Mouse (Mus musculus) CH12.LX (cell line): ENCODE measurements around the gene Ezr. TPM values are rescaled to one million over a fixed set of nuclear protein-coding genes. Genes with fewer than 3 reads are reported as not detected.

Source experiments
- DNase-seq: peaks from one replicate; pipeline ENCODE4 v3.0.0-alpha.2; 2013; ENCODE audit errors: extremely low read depth
- H3K27ac ChIP-seq: 2 replicates; pipeline ENCODE4 v1.5.1; 2012; ENCODE audit warnings: low read depth, mild to moderate bottlenecking, control low read depth, moderate library complexity; ENCODE audit not compliant: insufficient read depth
- H3K27me3 ChIP-seq: replicated peaks from 2 replicates; pipeline ENCODE3; 2012; ENCODE audit warnings: inconsistent platforms
- H3K36me3 ChIP-seq, 2 experiments: replicated peaks in 1 of 2; 2 replicates each; pipeline versions ENCODE3 to v1.6.1; 2012; ENCODE audit warnings: inconsistent platforms in 1 of 2, low read length in 1 of 2, mild to moderate bottlenecking in 1 of 2, mixed read lengths in 1 of 2, moderate library complexity in 1 of 2; ENCODE audit not compliant: control insufficient read depth in 1 of 2, insufficient read depth in 1 of 2
- H3K4me1 ChIP-seq, 2 experiments: 2 replicates each; pipeline ENCODE4 v1.6.1; 2012; ENCODE audit warnings: inconsistent platforms in 1 of 2, moderate library complexity in 1 of 2; ENCODE audit not compliant: insufficient read depth in 2 of 2, control insufficient read depth in 1 of 2
- H3K4me2 ChIP-seq: 2 replicates; pipeline ENCODE4 v1.6.1; 2012; ENCODE audit warnings: low read depth, mild to moderate bottlenecking, control low read depth; ENCODE audit not compliant: poor library complexity, insufficient read depth, severe bottlenecking
- H3K4me3 ChIP-seq, 3 experiments: fragments of 150-350 bp in 1 of 3; sonication (generic) in 1 of 3; replicated peaks in 1 of 3; 2 replicates each; pipeline versions ENCODE3 to v1.5.1; 2011 to 2012; ENCODE audit warnings: low read depth in 2 of 3, low read length in 2 of 3, mild to moderate bottlenecking in 2 of 3, moderate library complexity in 2 of 3, control low read depth in 1 of 3, improper control_type of control experiment in 1 of 3, inconsistent platforms in 1 of 3, mixed read lengths in 1 of 3; ENCODE audit not compliant: poor library complexity in 1 of 3
- H3K79me2 ChIP-seq: replicated peaks from 2 replicates; pipeline ENCODE4 v1.6.1; 2012; ENCODE audit warnings: mild to moderate bottlenecking, moderate library complexity; ENCODE audit not compliant: control insufficient read depth, poor library complexity, insufficient read depth, severe bottlenecking; ENCODE audit errors: extremely low read depth
- H3K9ac ChIP-seq: 2 replicates; pipeline ENCODE4 v1.6.1; 2012; ENCODE audit warnings: low read depth, mild to moderate bottlenecking, control low read depth, moderate library complexity; ENCODE audit not compliant: insufficient read depth
- H3K9me3 ChIP-seq: replicated peaks from 2 replicates; pipeline ENCODE3; 2012; ENCODE audit warnings: low read length, inconsistent platforms, mixed read lengths
- BHLHE40 ChIP-seq: IDR thresholded peaks from 2 replicates; pipeline ENCODE4 v1.6.1; 2011; ENCODE audit warnings: mild to moderate bottlenecking, low read depth, low read length, improper control_type of control experiment
- CHD1 ChIP-seq: IDR thresholded peaks from 2 replicates; pipeline ENCODE4 v1.6.1; 2012; ENCODE audit warnings: low read depth, low read length, improper control_type of control experiment, inconsistent platforms
- CHD2 ChIP-seq: IDR thresholded peaks from 2 replicates; pipeline ENCODE4 v1.6.1; 2011; ENCODE audit warnings: low read length, improper control_type of control experiment
- CTCF ChIP-seq, 2 experiments: IDR thresholded peaks in 1 of 2; conservative IDR thresholded peaks in 1 of 2; 2 replicates each; pipeline ENCODE4 v1.5.1; 2011 to 2012; ENCODE audit warnings: low read depth in 2 of 2, low read length in 2 of 2, improper control_type of control experiment in 1 of 2, inconsistent platforms in 1 of 2, mild to moderate bottlenecking in 1 of 2, moderate library complexity in 1 of 2
- ELF1 ChIP-seq: IDR thresholded peaks from 2 replicates; pipeline ENCODE4 v1.6.1; 2014; ENCODE audit warnings: low read depth, mild to moderate bottlenecking, inconsistent platforms, low read length, improper control_type of control experiment
- IRF4 ChIP-seq: IDR thresholded peaks from 2 replicates; pipeline ENCODE4 v1.6.1; 2014; ENCODE audit warnings: low read depth, mild to moderate bottlenecking, inconsistent platforms, low read length, improper control_type of control experiment
- JUN ChIP-seq: IDR thresholded peaks from 2 replicates; pipeline ENCODE4 v1.6.1; 2011; ENCODE audit warnings: low read depth, mild to moderate bottlenecking, low read length, improper control_type of control experiment, moderate library complexity; ENCODE audit not compliant: insufficient read depth
- KAT2A ChIP-seq: IDR thresholded peaks from 2 replicates; pipeline ENCODE4 v1.6.1; 2012; ENCODE audit warnings: low read length, improper control_type of control experiment, inconsistent platforms; ENCODE audit not compliant: insufficient replicate concordance
- MAFK ChIP-seq: IDR thresholded peaks from 2 replicates; pipeline ENCODE4 v1.6.1; 2011; ENCODE audit warnings: low read length, improper control_type of control experiment; ENCODE audit not compliant: insufficient replicate concordance
- MAX ChIP-seq: IDR thresholded peaks from 2 replicates; pipeline ENCODE4 v1.6.1; 2011; ENCODE audit warnings: low read length, improper control_type of control experiment
- MYC ChIP-seq: IDR thresholded peaks from 2 replicates; pipeline ENCODE4 v1.6.1; 2011; ENCODE audit warnings: low read depth, mild to moderate bottlenecking, improper control_type of control experiment, low read length
- PAX5 ChIP-seq: IDR thresholded peaks from 2 replicates; pipeline ENCODE4 v1.6.1; 2012; ENCODE audit warnings: low read length, inconsistent platforms, mixed read lengths
- POLR2AphosphoS2 ChIP-seq: IDR thresholded peaks from 2 replicates; pipeline ENCODE4 v1.6.1; 2011; ENCODE audit warnings: low read depth, low read length, improper control_type of control experiment
- RCOR1 ChIP-seq: conservative IDR thresholded peaks from 2 replicates; pipeline ENCODE4 v1.6.1; 2012; ENCODE audit warnings: low read depth, mild to moderate bottlenecking, inconsistent platforms, low read length, improper control_type of control experiment
- SMC3 ChIP-seq: IDR thresholded peaks from 2 replicates; pipeline ENCODE4 v1.6.1; 2011; ENCODE audit warnings: low read depth, low read length, improper control_type of control experiment
- TBP ChIP-seq: conservative IDR thresholded peaks from 2 replicates; pipeline ENCODE4 v1.6.1; 2011; ENCODE audit warnings: low read depth, low read length, improper control_type of control experiment
- TCF12 ChIP-seq: IDR thresholded peaks from 2 replicates; pipeline ENCODE4 v1.6.1; 2014; ENCODE audit warnings: low read depth, mild to moderate bottlenecking, inconsistent platforms, low read length, improper control_type of control experiment
- UBTF ChIP-seq: IDR thresholded peaks from 2 replicates; pipeline ENCODE4 v1.6.1; 2012; ENCODE audit warnings: low read depth, mild to moderate bottlenecking, inconsistent platforms, low read length, improper control_type of control experiment, moderate library complexity
- USF1 ChIP-seq: IDR thresholded peaks from 2 replicates; pipeline ENCODE4 v1.6.1; 2014; ENCODE audit warnings: low read depth, mild to moderate bottlenecking, inconsistent platforms, low read length, improper control_type of control experiment
- ZKSCAN1 ChIP-seq: IDR thresholded peaks from 2 replicates; pipeline ENCODE4 v1.6.1; 2012; ENCODE audit warnings: low read depth, inconsistent platforms, low read length, improper control_type of control experiment, borderline replicate concordance
- ZNF384 ChIP-seq: IDR thresholded peaks from 2 replicates; pipeline ENCODE4 v1.6.1; 2012; ENCODE audit warnings: low read depth, low read length, improper control_type of control experiment, inconsistent platforms
- dilution Hi-C: fragments of 300-500 bp; cut with MboI; formaldehyde crosslinking; loops from 2 replicates; pipeline ENCODE4 v1.14.3; 2020; ENCODE audit warnings: low sequenced_read_pairs; ENCODE audit not compliant: extremely low pct_unique_long_range_greater_than_20kb, extremely low pct_ligation_motif_present
- in situ Hi-C: fragments of 300-500 bp; cut with MboI; formaldehyde crosslinking; loops from 3 replicates; pipeline ENCODE4 v1.14.3; 2019; ENCODE audit warnings: low sequenced_read_pairs, low pct_ligation_motif_present, low pct_unique_long_range_greater_than_20kb, mixed read lengths
- polyA plus RNA-seq: library from polyadenylated mRNA; unstranded; fragments of >175 nt; gene quantifications from 2 replicates; pipeline ENCODE4 v1.2.1, GENCODE M21; 2012; ENCODE audit warnings: low read depth; ENCODE audit not compliant: insufficient read length
- total RNA-seq, 2 experiments: library from RNA; depleted of rRNA; stranded (reverse); fragments of 300-350 nt in 1 of 2; fragments of >200 nt in 1 of 2; gene quantifications; 2 replicates each; pipeline ENCODE4 v1.2.3; 2012 to 2014

The Ezr gene
- total and polyA plus RNA-seq, 3 experiments, result 107 to 207 (median 123) TPM

DNA sequence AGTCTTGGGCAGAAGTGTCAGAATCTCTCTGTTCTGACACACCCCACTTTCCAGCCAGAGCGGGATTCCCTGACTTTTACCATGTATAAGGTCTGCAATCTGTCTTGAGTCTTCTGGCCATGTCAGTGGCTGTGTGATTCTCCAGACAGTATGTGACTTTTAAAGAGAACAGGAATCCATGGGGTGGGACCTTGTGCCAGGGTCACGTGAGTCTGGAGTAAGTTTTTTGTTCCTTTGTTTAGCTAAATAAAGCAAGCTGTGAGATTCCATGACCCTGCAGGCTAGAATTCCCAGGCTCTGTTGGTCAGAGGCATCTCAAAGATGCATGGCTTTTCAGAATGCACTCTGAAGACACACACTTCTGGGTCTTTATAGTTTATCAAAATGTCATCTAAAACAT, 16.7 kb downstream of the Ezr start:
- no peak overlapping the region for H3K4me3 ChIP-seq
- peaks cover under 1 to 61% of the 10 kb centered on the region in 2 experiments for H3K4me1 ChIP-seq
- no peak for DNase-seq
- dilution Hi-C loops (no loop called here), in situ Hi-C loops (no loop called here)
- no peak for TF ChIP-seq ZKSCAN1
- TF ChIP-seq MAX, result no peak
- no peak for TF ChIP-seq MYC
- TF ChIP-seq CHD1, result no peak
- no peak for TF ChIP-seq UBTF
- no peak for TF ChIP-seq POLR2AphosphoS2
- no peak for TF ChIP-seq SMC3
- TF ChIP-seq RCOR1, result no peak
- TF ChIP-seq USF1, result no peak
- TF ChIP-seq CHD2, result no peak
- no peak for TF ChIP-seq CTCF (conservative IDR thresholded peaks at IDR 0.05 in 1 of 2, IDR thresholded peaks at IDR 0.05 in 1 of 2; ENCODE audit: low read depth in 2 of 2, low read length in 2 of 2)
- no peaks in the 10 kb centered on the region for H3K27me3 ChIP-seq
- H3K9ac ChIP-seq, result no peak overlapping the region
- H3K4me2 ChIP-seq, result no peak overlapping the region
- H3K36me3 ChIP-seq, result peaks cover 16 to 74% of the 10 kb centered on the region in 2 experiments
- no peaks in the 10 kb centered on the region for H3K9me3 ChIP-seq
- H3K27ac ChIP-seq, result no peak overlapping the region
- peaks cover 91% of the 10 kb centered on the region for H3K79me2 ChIP-seq

DNA sequence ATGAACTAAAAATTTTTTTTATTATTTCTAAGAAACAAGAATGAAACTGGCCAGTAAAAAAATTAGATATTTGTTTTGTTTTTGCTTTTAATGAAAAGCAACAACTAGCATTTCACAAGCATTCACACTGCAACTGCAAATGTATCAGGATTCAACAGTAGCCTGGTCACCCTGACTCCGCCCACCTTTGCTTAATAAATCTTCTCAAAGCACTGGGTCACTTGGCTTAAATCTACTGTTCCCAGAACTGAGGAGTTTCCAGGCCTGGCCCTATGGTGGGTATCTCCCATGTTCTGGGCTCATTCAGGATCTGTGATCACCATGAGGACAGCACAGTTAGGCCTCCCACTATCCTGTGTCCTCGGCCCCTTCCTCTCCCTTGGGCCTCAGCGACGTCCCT, 17.9 kb downstream of the Ezr start:
- Histone ChIP-seq H3K4me2 (no peak overlapping the region), H3K27me3 (no peaks in the 10 kb centered on the region), H3K9me3 (no peaks in the 10 kb centered on the region), H3K79me2 (peaks cover 91% of the 10 kb centered on the region), H3K36me3 (peaks cover 12 to 69% of the 10 kb centered on the region in 2 experiments), H3K4me3 (no peak overlapping the region), H3K4me1 (peaks cover 3 to 64% of the 10 kb centered on the region in 2 experiments), H3K9ac (no peak overlapping the region), H3K27ac (no peak overlapping the region)
- no peak for DNase-seq
- TF ChIP-seq TBP, result no peak
- TF ChIP-seq JUN, result no peak
- TF ChIP-seq PAX5, result no peak
- in situ Hi-C loops (no loop called here), dilution Hi-C loops (no loop called here)

DNA sequence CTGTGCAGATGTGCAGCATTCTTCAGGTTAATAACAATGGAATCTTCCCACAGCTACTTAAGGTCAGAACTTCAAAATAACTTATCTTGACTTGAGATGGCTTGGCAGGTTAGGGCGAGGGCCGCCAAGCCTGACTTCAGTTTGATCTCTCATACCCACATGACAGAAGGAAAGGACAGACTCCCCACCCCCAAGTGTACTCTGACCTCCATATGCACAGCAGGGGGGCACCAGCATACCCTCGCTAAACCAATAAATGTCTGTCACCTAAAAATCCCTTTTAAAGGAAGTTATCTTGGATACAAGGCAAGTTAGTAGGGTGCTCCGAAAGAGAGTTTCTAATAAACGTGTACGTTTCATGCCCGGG, 18.4 kb downstream of the Ezr start:
- no peak overlapping the region for H3K9ac ChIP-seq
- peaks cover 8 to 69% of the 10 kb centered on the region in 2 experiments for H3K36me3 ChIP-seq
- H3K4me2 ChIP-seq, result no peak overlapping the region
- no peak overlapping the region for H3K27ac ChIP-seq
- H3K79me2 ChIP-seq, result peaks cover 90% of the 10 kb centered on the region
- DNase-seq, result no peak
- H3K4me1 ChIP-seq, result peaks cover 8 to 65% of the 10 kb centered on the region in 2 experiments
- dilution Hi-C loops (no loop called here), in situ Hi-C loops (no loop called here)
- TF ChIP-seq USF1, result no peak
- TF ChIP-seq KAT2A, result no peak
- no peak for TF ChIP-seq TCF12
- no peak for TF ChIP-seq IRF4
- no peak for TF ChIP-seq ZNF384
- TF ChIP-seq CHD1, result no peak
- no peak for TF ChIP-seq ELF1
- no peak for TF ChIP-seq BHLHE40
- TF ChIP-seq MAX, result no peak
- TF ChIP-seq ZKSCAN1, result no peak
- TF ChIP-seq TBP, result no peak
- no peak for TF ChIP-seq MAFK
- no peak for TF ChIP-seq RCOR1
- H3K4me3 ChIP-seq, result no peak overlapping the region
- H3K9me3 ChIP-seq, result no peaks in the 10 kb centered on the region
- H3K27me3 ChIP-seq, result no peaks in the 10 kb centered on the region
